Mouse (Mus musculus) limb, embryonic 15.5 days (tissue): ENCODE measurements around the gene Lima1. TPM values are rescaled to one million over a fixed set of nuclear protein-coding genes. Genes with fewer than 3 reads are reported as not detected.
A peak's percentile ranks its signal among the peaks of the same experiment; 100 is the strongest.
"Not testable (repeated sequence)": the region's sequence is repeated elsewhere in the genome, so short reads cannot be mapped to it uniquely, and the experiment has no call there.

Experiments
- ATAC-seq: fragments of 200-750 bp; cut with Nextera tagmentation; 2 replicates; pipeline ENCODE4 v1.8.0; 2017; ENCODE audit warnings: low read depth, moderate TSS enrichment; ENCODE audit not compliant: insufficient number of reproducible peaks, low FRiP score, low TSS enrichment
- H3K27ac ChIP-seq: fragments of 300-500 bp; sonication (generic); 2 replicates; pipeline ENCODE4 v1.5.1; 2015; ENCODE audit warnings: moderate library complexity, mild to moderate bottlenecking, inconsistent platforms
- H3K27me3 ChIP-seq: fragments of 300-500 bp; sonication (generic); 2 replicates; pipeline ENCODE4 v1.6.1; 2015; ENCODE audit warnings: inconsistent platforms
- H3K36me3 ChIP-seq: fragments of 300-500 bp; sonication (generic); 2 replicates; pipeline ENCODE4 v1.6.1; 2015; ENCODE audit warnings: inconsistent platforms
- H3K4me1 ChIP-seq: fragments of 300-500 bp; sonication (generic); 2 replicates; pipeline ENCODE4 v1.6.1; 2015; ENCODE audit warnings: inconsistent platforms
- H3K4me2 ChIP-seq: fragments of 300-500 bp; sonication (generic); 2 replicates; pipeline ENCODE4 v1.6.1; 2015; ENCODE audit warnings: mild to moderate bottlenecking, inconsistent platforms
- H3K4me3 ChIP-seq: fragments of 300-500 bp; sonication (generic); 2 replicates; pipeline ENCODE4 v1.5.1; 2015; ENCODE audit warnings: mild to moderate bottlenecking, inconsistent platforms
- H3K9ac ChIP-seq: fragments of 300-500 bp; sonication (generic); 2 replicates; pipeline ENCODE4 v1.6.1; 2015; ENCODE audit warnings: inconsistent platforms
- H3K9me3 ChIP-seq: fragments of 300-500 bp; sonication (generic); 2 replicates; pipeline ENCODE4 v1.6.1; 2016; ENCODE audit warnings: inconsistent platforms
- WGBS: fragments of 180-500 bp; shearing (Covaris S2); methylation state at CpG from one replicate; pipeline ENCODE4 v1.1.7; 2015; 5-methylcytosine and 5-hydroxymethylcytosine counted together
- polyA plus RNA-seq: library from polyadenylated mRNA; unstranded; fragments of >200 nt; fragmentation: Nextera tagmentation; extraction: Ambion mirVana; gene quantifications from 2 replicates; pipeline ENCODE4 v1.2.1, GENCODE M21; 2015

Lima1 gene
- polyA plus RNA-seq, 1 experiment from 2014 or later = 91.6 TPM

GRCm38 (mm10) chr15:99896621-99897020, 21.4 kb upstream of the Lima1 start:
- Histone ChIP-seq H3K9ac (no peak overlapping the region), H3K4me3 (no peak overlapping the region), H3K4me1 (no peaks in the 10 kb centered on the region; the same call in 1 of the 2 replicates), H3K9me3 (no peaks in the 10 kb centered on the region), H3K27me3 (no peaks in the 10 kb centered on the region), H3K27ac (no peak overlapping the region), H3K36me3 (no peaks in the 10 kb centered on the region), H3K4me2 (no peak overlapping the region)
- ATAC-seq = no peak

GRCm38 (mm10) chr15:99891355-99891754, 16.1 kb upstream of the Lima1 start:
- H3K27me3 ChIP-seq = no peaks in the 10 kb centered on the region
- H3K9ac ChIP-seq = no peak overlapping the region
- peaks cover 16% of the 10 kb centered on the region; the same call in 1 of the 2 replicates for H3K4me1 ChIP-seq
- no peaks in the 10 kb centered on the region for H3K36me3 ChIP-seq
- H3K4me3 ChIP-seq = no peak overlapping the region
- no peak for ATAC-seq
- H3K9me3 ChIP-seq = no peaks in the 10 kb centered on the region
- no peak overlapping the region for H3K27ac ChIP-seq
- WGBS = 77% methylated on average over 2 of the region's 3 CpGs
- no peak overlapping the region for H3K4me2 ChIP-seq

GRCm38 (mm10) chr15:99890412-99891236, 15.4 kb upstream of the Lima1 start:
- no peak for ATAC-seq
- H3K4me2 ChIP-seq = peak overlapping the region; percentile 25
- H3K9ac ChIP-seq = no peak overlapping the region
- H3K4me3 ChIP-seq = no peak overlapping the region
- peaks cover 16% of the 10 kb centered on the region; the same call in 1 of the 2 replicates for H3K4me1 ChIP-seq
- no peaks in the 10 kb centered on the region for H3K36me3 ChIP-seq
- no peak overlapping the region for H3K27ac ChIP-seq
- WGBS = 34% methylated on average over 19 of the region's 19 CpGs
- no peaks in the 10 kb centered on the region for H3K27me3 ChIP-seq
- no peaks in the 10 kb centered on the region for H3K9me3 ChIP-seq

- no peak overlapping the region for H3K4me3 ChIP-seq
- H3K27ac ChIP-seq = 0 out of 2 replicates have a peak overlapping the region, but pooled peaks have one; percentile 2
- 25% methylated on average over 8 of the region's 8 CpGs for WGBS
- H3K4me2 ChIP-seq = no peak overlapping the region
- no peaks in the 10 kb centered on the region for H3K9me3 ChIP-seq
- H3K9ac ChIP-seq = no peak overlapping the region
- ATAC-seq = no peak
- peaks cover 16% of the 10 kb centered on the region; the same call in 1 of the 2 replicates for H3K4me1 ChIP-seq
- no peaks in the 10 kb centered on the region for H3K36me3 ChIP-seq
- H3K27me3 ChIP-seq = no peaks in the 10 kb centered on the region
Measured at GRCm38 (mm10) chr15:99889275-99889874, 14.1 kb upstream of the Lima1 start.

- not testable (repeated sequence) for ATAC-seq
- WGBS = 96% methylated on average over 2 of the region's 2 CpGs
Measured at GRCm38 (mm10) chr15:99887130-99887529, 11.9 kb upstream of the Lima1 start.

GRCm38 (mm10) chr15:99884038-99884437, 8.8 kb upstream of the Lima1 start:
- H3K9me3 ChIP-seq = no peaks in the 10 kb centered on the region
- no peak overlapping the region for H3K4me3 ChIP-seq
- ATAC-seq = no peak
- H3K4me1 ChIP-seq = no peaks in the 10 kb centered on the region
- no peak overlapping the region for H3K27ac ChIP-seq
- H3K4me2 ChIP-seq = no peak overlapping the region
- H3K27me3 ChIP-seq = no peaks in the 10 kb centered on the region
- no peaks in the 10 kb centered on the region for H3K36me3 ChIP-seq
- WGBS = 89% methylated on average over 12 of the region's 12 CpGs
- no peak overlapping the region for H3K9ac ChIP-seq

More at GRCm38 (mm10) chr15:99887130-99887529, 11.9 kb upstream of the Lima1 start:
- H3K4me1 ChIP-seq = peaks cover 16% of the 10 kb centered on the region; the same call in 1 of the 2 replicates
- not testable (repeated sequence) for H3K9ac ChIP-seq, H3K4me2 ChIP-seq, H3K36me3 ChIP-seq, H3K9me3 ChIP-seq, H3K27ac ChIP-seq, H3K27me3 ChIP-seq, H3K4me3 ChIP-seq

GRCm38 (mm10) chr15:99878541-99878940, 3.3 kb upstream of the Lima1 start:
- no peak overlapping the region for H3K4me3 ChIP-seq
- H3K9ac ChIP-seq = no peak overlapping the region
- no peaks in the 10 kb centered on the region for H3K36me3 ChIP-seq
- peaks cover 15% of the 10 kb centered on the region; the same call in 1 of the 2 replicates for H3K4me1 ChIP-seq
- no peaks in the 10 kb centered on the region for H3K27me3 ChIP-seq
- 90% methylated on average over 5 of the region's 5 CpGs for WGBS
- H3K9me3 ChIP-seq = no peaks in the 10 kb centered on the region
- no peak overlapping the region for H3K4me2 ChIP-seq
- ATAC-seq = no peak
- H3K27ac ChIP-seq = no peak overlapping the region

- ATAC-seq = peak; percentile 44; the same call in 1 of the 2 replicates
- peak overlapping the region; percentile 97 for H3K4me2 ChIP-seq
- 0 out of 2 replicates have a peak overlapping the region, but pooled peaks have one; percentile 18 for H3K27ac ChIP-seq
- WGBS = 5% methylated on average over 30 of the region's 30 CpGs
- no peaks in the 10 kb centered on the region for H3K27me3 ChIP-seq
- H3K9ac ChIP-seq = peak overlapping the region; percentile 65
- H3K9me3 ChIP-seq = no peaks in the 10 kb centered on the region
- H3K36me3 ChIP-seq = no peaks in the 10 kb centered on the region
- peak overlapping the region; percentile 70 for H3K4me3 ChIP-seq
- peaks cover 15% of the 10 kb centered on the region; the same call in 1 of the 2 replicates for H3K4me1 ChIP-seq
Measured at GRCm38 (mm10) chr15:99874612-99875333, 483 bp downstream of the Lima1 start.

GRCm38 (mm10) chr15:99872543-99872942, 2.7 kb downstream of the Lima1 start:
- no peaks in the 10 kb centered on the region for H3K27me3 ChIP-seq
- H3K4me1 ChIP-seq = peaks cover 15% of the 10 kb centered on the region; the same call in 1 of the 2 replicates
- no peaks in the 10 kb centered on the region for H3K9me3 ChIP-seq
- no peak overlapping the region for H3K4me2 ChIP-seq
- no peak for ATAC-seq
- H3K36me3 ChIP-seq = no peaks in the 10 kb centered on the region
- no peak overlapping the region for H3K27ac ChIP-seq
- 87% methylated on average over 3 of the region's 3 CpGs for WGBS
- no peak overlapping the region for H3K4me3 ChIP-seq
- no peak overlapping the region for H3K9ac ChIP-seq

GRCm38 (mm10) chr15:99867654-99868053, 7.6 kb downstream of the Lima1 start:
- H3K27me3 ChIP-seq = no peaks in the 10 kb centered on the region
- ATAC-seq = no peak
- no peaks in the 10 kb centered on the region for H3K9me3 ChIP-seq
- peaks cover 6% of the 10 kb centered on the region; the same call in 1 of the 2 replicates for H3K4me1 ChIP-seq
- H3K36me3 ChIP-seq = no peaks in the 10 kb centered on the region; the same call in 1 of the 2 replicates
- H3K4me3 ChIP-seq = no peak overlapping the region
- no peak overlapping the region for H3K27ac ChIP-seq
- WGBS = 69% methylated on average over 4 of the region's 4 CpGs
- H3K9ac ChIP-seq = no peak overlapping the region
- H3K4me2 ChIP-seq = no peak overlapping the region

- Histone ChIP-seq H3K9ac (no peak overlapping the region), H3K4me2 (no peak overlapping the region)
- ATAC-seq = no peak
Measured at GRCm38 (mm10) chr15:99866450-99867221, 8.6 kb downstream of the Lima1 start.

More at GRCm38 (mm10) chr15:99866450-99867221, 8.6 kb downstream of the Lima1 start:
- no peaks in the 10 kb centered on the region; the same call in 1 of the 2 replicates for H3K36me3 ChIP-seq
- H3K4me1 ChIP-seq = peaks cover 9% of the 10 kb centered on the region; the same call in 1 of the 2 replicates
- H3K27ac ChIP-seq = no peak overlapping the region
- no peak overlapping the region for H3K4me3 ChIP-seq
- H3K27me3 ChIP-seq = no peaks in the 10 kb centered on the region
- WGBS = 63% methylated on average over 15 of the region's 15 CpGs
- no peaks in the 10 kb centered on the region for H3K9me3 ChIP-seq
